Mouse (Mus musculus): ENCODE results near the gene Ssr2. TPM values are rescaled to one million over a fixed set of nuclear protein-coding genes. Genes with fewer than 3 reads are reported as not detected.
"Not testable (repeated sequence)": the region's sequence is repeated elsewhere in the genome, so short reads cannot be mapped to it uniquely, and the experiment has no call there.

Gene Ssr2
- total RNA-seq, 2 experiments from 2014 or later, result 207 to 252 TPM

- not testable (repeated sequence) for DNase-seq
Observed at GRCm38 (mm10) chr3:88596547-88596946, 20.9 kb downstream of the Ssr2 start.

DNA sequence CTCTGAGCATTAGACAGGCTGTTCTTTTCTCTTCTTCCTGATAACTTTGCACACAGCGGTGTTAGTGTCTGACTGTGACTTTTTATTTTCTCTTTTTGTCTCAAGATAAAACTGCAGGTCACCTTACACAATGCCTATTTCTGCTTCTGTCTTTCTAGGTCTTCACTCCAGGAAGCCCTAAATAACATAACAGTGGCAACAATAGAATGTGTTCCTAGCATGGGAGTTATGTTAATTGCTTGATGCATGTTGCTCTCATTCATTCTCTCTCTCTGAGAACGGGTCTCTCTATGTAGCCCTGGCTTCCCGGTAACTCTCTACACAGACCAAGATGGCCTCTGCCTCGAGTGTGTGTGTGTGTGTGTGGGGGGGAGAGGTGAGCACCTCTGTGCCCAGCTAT lies 26.8 kb downstream of the Ssr2 start:
- no peak for DNase-seq

DNA sequence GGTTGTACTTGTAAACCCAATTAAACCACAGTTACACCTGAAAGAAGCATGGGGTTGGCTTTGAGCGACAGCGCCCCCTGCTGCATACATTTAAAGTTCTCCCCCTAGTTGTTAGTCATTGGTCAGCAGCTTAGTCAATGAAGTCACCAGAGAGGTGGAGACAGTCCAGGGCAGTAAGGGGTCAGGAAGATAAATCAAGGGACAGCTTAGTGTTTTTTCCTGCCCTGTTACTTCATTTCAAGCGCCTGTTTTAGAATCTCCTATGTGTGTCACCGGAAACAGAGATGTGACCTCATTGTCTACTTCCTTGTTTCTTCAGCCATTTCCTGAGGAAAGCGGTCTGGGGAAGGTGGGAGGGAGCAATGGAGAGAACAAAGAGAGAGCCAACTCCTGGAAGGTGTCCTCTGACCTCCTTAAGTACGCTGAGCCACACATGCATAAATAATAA lies 28.1 kb downstream of the Ssr2 start:
- peak; percentile 86 to 89 for DNase-seq

GRCm38 (mm10) chr3:88604863-88605262 lies 29.2 kb downstream of the Ssr2 start:
- DNase-seq, result peak; percentile 35 to 40

- DNase-seq, result not testable (repeated sequence)
Observed at GRCm38 (mm10) chr3:88605666-88606065, 30.0 kb downstream of the Ssr2 start, which contains the start of gene Arhgef2. Gene Arhgef2 (plus strand): TSS chr3:88605966.

DNA sequence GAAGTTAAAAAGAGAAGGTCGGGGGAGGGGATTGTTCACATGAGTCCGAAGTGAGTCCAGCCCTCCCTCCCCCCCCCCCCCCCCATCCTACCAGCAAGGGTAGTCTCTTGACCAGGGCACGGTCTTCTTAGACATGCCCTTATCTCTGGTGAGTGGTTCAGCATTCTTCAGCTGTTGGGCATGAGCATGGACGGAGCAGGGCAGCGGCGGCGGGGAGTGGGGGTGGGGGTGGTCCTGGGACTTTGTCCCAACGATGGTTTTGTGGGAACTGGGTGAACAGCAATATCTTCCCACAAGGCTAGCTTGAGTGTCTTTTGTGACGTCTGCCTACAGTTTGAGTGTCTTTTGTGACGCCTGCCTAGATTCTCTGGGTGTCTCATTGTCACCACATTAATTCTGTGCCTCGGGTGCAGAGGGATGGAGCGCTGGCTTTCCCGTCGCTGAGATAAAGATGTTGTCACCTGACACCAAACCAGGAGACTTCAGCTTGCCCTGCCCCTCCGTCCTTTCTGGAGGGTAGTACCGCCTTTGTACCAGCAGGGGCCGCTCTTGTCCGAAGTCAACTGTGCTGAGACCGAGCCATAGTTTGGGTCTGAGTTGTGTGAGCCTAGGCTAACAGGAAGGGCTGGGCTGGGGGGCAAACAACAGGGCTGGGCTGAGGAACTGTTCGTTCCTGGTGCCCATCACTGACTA lies 31.5 kb downstream of the Ssr2 start:
- peak; percentile 86 to 89 for DNase-seq

GRCm38 (mm10) chr3:88607758-88608138 lies 32.1 kb downstream of the Ssr2 start:
- DNase-seq, result no peak

- DNase-seq, result no peak
Observed at GRCm38 (mm10) chr3:88609066-88609465, 33.4 kb downstream of the Ssr2 start.

- DNase-seq, result peak in 1 of 2 experiments; percentile 37
Observed at GRCm38 (mm10) chr3:88614418-88614817, 38.7 kb downstream of the Ssr2 start.

- no peak for DNase-seq
Observed at GRCm38 (mm10) chr3:88615117-88615516, 39.4 kb downstream of the Ssr2 start.

GRCm38 (mm10) chr3:88615902-88616391 lies 40.3 kb downstream of the Ssr2 start:
- peak in 1 of 2 experiments; percentile 27 for DNase-seq

- DNase-seq, result no peak
Observed at GRCm38 (mm10) chr3:88616951-88617500, 41.4 kb downstream of the Ssr2 start.

DNA sequence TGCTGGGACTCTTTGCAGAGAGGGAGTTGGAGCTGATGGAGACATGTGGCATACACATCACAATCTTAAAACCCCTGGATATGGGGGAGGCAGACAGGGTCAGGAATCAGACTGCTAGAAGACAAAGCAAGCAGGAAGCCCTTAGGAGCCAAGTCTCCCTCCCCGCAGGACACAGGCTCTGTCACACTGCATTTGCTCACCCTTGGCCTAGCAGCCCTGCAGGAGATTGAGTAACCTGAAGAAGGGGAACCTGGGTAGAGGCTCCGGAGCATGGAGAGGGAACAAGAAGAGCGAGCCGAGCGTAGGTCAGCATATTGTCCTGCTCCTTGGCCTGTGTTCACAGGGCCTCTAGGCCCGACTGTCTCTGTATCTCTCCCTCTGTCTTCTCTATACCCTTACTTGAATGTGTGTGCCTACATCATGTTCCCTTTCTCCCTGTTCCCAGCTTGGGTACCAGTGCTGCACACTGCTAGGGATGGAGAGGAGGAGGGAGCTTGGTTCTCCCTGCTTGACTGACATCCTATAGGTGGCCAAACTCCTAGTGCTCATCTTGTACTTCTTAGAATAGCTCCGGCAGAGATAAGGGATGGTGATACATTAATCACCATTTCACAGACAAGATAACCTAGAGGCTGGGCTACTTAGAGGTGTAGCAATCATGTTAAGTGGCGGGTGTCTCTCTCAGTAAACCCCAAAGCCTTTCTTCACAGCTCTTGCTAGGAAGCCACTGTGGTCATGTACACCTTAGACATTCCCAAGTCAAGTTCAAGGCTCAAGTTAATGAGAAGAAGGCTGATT lies 42.6 kb downstream of the Ssr2 start:
- no peak for DNase-seq

GRCm38 (mm10) chr3:88619113-88620097 lies 43.7 kb downstream of the Ssr2 start:
- DNase-seq, result no peak

DNA sequence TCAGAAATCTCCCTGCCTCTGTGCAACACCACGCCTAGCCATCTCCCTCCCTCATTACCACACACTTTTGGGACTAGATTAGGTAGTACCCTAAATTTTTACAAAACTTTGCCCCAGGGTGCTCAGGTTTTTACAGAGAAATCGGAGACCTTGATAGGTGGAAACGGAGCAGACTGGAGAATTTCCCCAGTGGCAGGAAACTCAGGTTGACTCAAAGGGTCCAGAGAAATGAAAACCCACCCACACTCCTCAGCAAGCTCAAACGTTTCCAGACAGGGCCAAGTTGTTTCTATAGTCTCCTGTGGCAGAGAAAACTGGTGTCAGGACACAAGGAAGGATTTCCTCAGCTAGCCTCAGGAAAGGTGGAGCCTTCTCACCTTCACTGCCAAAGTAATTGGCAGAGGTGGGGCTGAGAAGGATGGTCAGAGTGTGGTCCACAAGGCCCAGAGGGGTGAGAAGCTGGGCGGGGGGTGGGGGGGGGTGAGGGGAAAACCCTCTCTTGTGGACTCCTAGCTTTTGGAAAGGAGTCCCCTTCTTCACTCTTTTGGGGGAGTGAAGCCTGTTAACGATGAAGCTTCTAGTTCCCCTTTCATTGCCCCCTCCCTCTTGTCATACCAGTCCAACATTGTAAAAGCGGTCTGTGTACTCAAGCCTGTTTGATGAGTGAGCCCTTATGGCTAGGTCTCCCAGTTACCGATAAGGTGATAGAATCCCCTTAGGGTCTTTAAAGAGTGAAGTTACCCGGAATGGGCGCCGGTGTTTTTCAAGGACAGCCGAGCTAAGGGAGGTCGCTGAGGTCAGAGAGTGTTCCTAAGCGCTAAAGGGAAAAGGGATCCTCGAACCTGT lies 44.7 kb downstream of the Ssr2 start:
- DNase-seq, result no peak

- DNase-seq, result peak; percentile 78 to 85
Observed at GRCm38 (mm10) chr3:88620992-88621536, 45.4 kb downstream of the Ssr2 start.

DNA sequence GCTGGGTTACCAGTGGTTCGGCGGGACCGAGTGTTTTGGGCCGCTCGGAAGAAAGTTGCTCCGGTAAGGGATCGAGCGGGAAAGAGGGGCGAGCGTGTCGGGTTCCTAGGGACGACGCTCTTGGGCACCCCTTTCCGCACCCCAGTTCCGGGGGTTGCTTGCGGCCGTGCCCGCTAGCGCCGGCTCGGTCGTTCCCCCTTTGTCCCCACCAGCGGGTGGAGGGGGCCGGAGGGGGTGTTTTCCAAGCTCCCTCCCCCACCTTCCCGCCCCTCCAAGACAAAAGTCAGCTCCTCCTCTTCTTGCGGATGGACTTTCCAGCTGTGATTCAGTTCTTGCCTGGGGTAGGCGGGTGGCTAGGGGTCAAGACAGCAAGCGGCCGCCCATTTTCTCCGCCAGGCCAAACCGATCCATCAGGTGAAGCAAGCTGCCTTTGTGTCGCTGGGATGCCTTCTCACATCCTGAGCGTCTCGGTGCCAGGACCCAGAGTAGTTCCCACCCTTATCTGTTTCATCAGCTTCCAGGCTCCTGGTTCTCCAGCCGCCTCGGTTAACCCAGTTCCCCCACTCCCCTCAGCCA lies 45.9 kb downstream of the Ssr2 start:
- peak; percentile 65 to 68 for DNase-seq

- DNase-seq, result peak; percentile 20 to 42
Observed at GRCm38 (mm10) chr3:88622113-88622940, 46.7 kb downstream of the Ssr2 start.

DNA sequence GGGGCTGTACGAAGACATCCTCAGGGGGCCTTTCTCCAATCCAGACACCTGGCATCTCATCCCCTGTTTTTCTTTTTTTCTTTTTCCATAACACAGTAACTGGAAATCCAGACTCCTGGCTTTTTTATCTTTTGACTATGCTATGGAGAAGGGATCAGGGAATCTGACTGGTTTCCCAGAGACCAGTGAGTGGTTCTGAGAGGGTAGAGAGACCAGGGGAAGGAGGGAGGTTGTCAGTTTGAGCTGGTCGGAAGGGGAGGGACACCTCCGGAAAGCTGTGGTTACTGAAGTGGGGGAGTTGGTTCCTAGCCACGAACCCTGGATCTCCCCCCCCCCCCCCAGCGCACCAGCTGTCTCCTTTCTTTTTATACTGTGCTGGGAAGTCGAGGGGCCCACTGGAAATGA lies 47.3 kb downstream of the Ssr2 start:
- peak in 1 of 2 experiments; percentile 43 for DNase-seq

All from adrenal gland, postnatal 36 days (tissue).